Mouse (Mus musculus): ENCODE results near the gene Col13a1. TPM values are rescaled to one million over a fixed set of nuclear protein-coding genes. Genes with fewer than 3 reads are reported as not detected.

The Col13a1 gene
- 2.5 and 3.1 TPM in 2 replicates for polyA plus RNA-seq (2015; fragmentation: Nextera tagmentation; extraction: Ambion mirVana)

DNA sequence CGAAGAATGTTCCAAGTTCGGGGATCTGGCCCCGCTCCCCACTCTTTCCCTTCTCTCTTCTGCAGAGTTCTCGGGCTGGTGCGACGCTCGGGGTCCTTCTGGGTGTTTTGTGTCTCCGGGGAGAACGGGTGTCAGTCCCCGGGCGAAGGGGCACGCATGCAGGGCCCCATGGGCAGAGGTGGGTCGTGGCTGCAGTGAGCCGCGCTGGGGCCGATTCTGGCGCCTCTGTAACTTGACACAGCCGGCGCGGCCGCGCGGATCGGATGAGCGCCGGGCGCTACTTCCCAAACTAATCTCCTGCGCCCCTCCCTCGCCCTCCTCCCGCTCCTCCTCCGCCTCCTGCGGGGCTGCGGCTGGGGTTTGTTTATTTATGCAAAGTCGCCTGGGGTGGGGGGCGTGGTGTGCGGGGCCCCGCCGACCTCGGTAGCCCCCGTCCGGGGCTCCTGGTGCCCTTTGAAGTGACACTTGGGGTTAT is at the start of gene Col13a1:
TSS of gene Col13a1 (minus strand) at position 243 of the 475 bp plus-strand sequence.
- peaks cover 69% of the 10 kb centered on the region for H3K27me3 ChIP-seq
- H3K4me2 ChIP-seq = peak within 1 kb of the TSS; percentile 80
- H3K9me3 ChIP-seq = no peaks in the 10 kb centered on the region
- peak within 1 kb of the TSS; percentile 41 for H3K4me3 ChIP-seq
- WGBS = under 1% methylated on average over 41 of the region's 41 CpGs
- H3K9ac ChIP-seq = peak within 1 kb of the TSS; percentile 35; the same call in 1 of the 2 replicates
- ATAC-seq (ENCODE audit: low FRiP score, low read depth) = no peak
- H3K27ac ChIP-seq (replicated peaks) = no peak within 1 kb of the TSS
- H3K36me3 ChIP-seq = no peaks in the 10 kb centered on the region
- H3K4me1 ChIP-seq (replicated peaks) = peaks cover 21% of the 10 kb centered on the region

DNA sequence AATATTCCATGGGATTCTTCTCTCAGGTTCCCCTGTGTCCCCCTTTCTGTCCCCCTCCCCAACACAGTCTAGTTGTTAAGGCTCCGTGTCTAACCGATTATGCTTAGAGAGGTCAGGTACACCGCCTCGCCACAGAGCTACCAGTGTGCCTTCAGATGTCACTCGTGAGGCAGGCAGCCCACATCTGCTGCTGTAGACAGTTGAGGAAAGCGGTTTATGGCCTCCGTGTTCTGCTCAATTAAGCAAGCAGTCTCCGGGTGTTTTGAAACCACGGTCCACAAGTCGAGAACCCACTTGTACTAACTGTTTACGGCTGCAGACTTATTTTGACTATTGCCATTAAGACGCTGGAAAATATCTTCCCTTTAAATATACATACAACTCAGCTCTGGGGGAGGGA is 48.8 kb upstream of the Col13a1 start:
- H3K9ac ChIP-seq = no peak overlapping the region
- no peaks in the 10 kb centered on the region; the same call in 1 of the 2 replicates for H3K4me1 ChIP-seq (replicated peaks)
- no peak overlapping the region for H3K27ac ChIP-seq (replicated peaks)
- no peak for ATAC-seq (ENCODE audit: low FRiP score, low read depth)
- 51% methylated on average over 12 of the region's 12 CpGs for WGBS
- no peaks in the 10 kb centered on the region for H3K27me3 ChIP-seq
- no peak overlapping the region for H3K4me2 ChIP-seq
- no peaks in the 10 kb centered on the region for H3K36me3 ChIP-seq
- no peak overlapping the region for H3K4me3 ChIP-seq
- H3K9me3 ChIP-seq = no peaks in the 10 kb centered on the region

DNA sequence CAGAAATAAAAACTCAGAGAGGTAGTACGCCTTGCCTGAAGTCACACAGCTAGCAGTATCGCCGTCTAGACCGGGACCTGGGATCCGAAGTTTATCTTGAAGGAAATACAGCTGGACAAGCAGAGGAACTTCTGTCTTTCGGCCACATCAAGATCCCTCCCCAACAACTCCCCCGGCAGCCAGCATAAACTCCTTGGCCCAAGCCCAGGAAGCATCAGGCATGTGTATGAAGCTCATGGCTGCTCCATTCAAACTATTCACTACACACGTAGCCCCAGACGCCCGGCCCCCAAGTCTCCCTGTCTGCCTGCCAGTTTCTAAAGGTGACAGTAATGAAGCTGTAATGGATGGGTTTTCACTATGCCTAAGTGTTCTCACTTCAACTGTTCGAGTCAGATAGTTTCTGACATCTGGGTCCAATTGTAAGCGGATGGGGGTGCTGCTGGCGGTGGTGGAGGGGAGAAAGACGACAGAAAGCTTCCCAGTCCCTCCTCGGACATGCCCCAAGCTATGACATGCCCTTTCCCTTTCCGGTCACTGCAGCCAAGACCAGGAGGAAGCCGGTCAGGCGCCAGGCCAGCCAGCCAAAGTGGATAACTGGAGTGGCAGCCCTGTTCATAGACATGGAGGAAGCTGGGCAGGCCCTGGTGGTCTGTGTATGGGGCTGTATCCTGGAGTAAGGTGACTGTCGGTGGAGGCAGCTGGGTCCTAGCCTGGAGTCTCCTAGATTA is 45.1 kb upstream of the Col13a1 start:
- WGBS = 53% methylated on average over 19 of the region's 19 CpGs
- Histone ChIP-seq H3K4me3 (no peak overlapping the region), H3K36me3 (no peaks in the 10 kb centered on the region), H3K9ac (no peak overlapping the region), H3K27ac (replicated peaks) (no peak overlapping the region), H3K9me3 (no peaks in the 10 kb centered on the region), H3K4me1 (replicated peaks) (no peaks in the 10 kb centered on the region; the same call in 1 of the 2 replicates), H3K4me2 (no peak overlapping the region), H3K27me3 (no peaks in the 10 kb centered on the region; the same call in 1 of the 2 replicates)
- ATAC-seq (ENCODE audit: low FRiP score, low read depth) = 0 out of 2 replicates have a peak, but pooled peaks have one; percentile 27

DNA sequence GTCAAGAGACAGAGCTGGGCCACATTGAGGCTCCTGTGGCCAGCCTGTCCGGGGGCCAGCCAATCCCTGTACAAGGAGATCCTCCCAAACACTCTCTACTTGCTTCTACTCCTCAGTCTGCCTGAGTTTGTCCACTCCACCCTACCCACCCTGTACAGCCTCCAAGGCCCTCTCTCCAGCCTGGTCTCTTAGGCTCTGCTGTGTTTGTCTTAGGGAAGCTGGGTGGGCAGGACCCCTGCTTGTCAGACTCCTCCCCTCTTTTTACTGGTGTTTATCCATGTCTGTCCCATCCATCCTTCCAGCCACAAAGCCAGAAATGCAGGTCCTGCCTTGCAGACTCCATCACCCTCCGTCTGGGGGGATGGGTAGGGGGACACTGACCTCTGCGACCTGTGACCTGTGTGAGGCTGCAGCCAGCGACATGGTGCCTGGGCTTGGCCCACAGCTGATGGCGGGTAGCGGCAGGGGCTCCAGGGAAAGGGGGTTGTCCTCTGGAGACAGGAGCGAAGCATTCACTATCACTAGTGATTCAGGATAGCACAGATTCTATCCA is 41.2 kb upstream of the Col13a1 start:
- 15% methylated on average over 7 of the region's 7 CpGs for WGBS
- no peak overlapping the region for H3K27ac ChIP-seq (replicated peaks)
- H3K4me2 ChIP-seq = no peak overlapping the region
- no peaks in the 10 kb centered on the region for H3K9me3 ChIP-seq
- ATAC-seq (ENCODE audit: low FRiP score, low read depth) = no peak
- H3K27me3 ChIP-seq = no peaks in the 10 kb centered on the region; the same call in 1 of the 2 replicates
- no peaks in the 10 kb centered on the region for H3K36me3 ChIP-seq
- no peak overlapping the region for H3K4me3 ChIP-seq
- peaks cover 9% of the 10 kb centered on the region; the same call in 1 of the 2 replicates for H3K4me1 ChIP-seq (replicated peaks)
- H3K9ac ChIP-seq = no peak overlapping the region

DNA sequence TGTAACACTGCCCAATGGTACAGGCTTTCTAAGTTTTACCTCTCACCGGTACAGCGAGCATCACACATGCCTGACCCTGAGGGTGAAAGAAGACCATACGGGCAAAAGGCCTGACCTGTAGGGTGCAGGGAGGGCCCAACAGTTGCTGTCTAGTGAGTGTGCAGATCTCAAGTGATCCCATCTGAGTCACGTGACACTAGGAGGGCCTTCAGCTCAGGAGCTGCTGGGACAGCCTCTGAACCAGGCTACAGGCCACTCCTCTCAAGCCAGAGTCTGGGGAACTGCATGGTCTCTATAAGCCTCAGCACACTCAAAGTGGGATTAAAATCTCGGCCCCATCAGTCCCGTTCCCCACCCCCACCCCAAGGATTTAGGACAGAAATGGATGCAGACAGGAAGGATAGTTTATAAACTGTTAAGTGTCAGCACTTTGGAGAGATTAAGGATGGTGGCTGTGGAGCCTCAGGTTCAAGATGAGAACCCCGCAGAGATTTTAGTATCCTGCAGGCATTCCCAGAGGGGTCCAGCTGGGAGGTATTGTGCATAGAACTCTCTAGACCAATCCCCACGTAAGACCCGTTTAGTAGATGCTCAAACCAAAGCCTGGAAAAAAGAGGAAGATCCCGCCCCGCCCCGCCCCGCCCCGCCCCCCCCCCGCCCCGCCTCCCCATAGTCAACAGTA is 40.6 kb upstream of the Col13a1 start:
- no peak for ATAC-seq (ENCODE audit: low FRiP score, low read depth)
- Histone ChIP-seq H3K9me3 (no peaks in the 10 kb centered on the region), H3K4me3 (no peak overlapping the region), H3K27ac (replicated peaks) (no peak overlapping the region), H3K4me1 (replicated peaks) (peaks cover 9% of the 10 kb centered on the region; the same call in 1 of the 2 replicates), H3K36me3 (no peaks in the 10 kb centered on the region), H3K9ac (no peak overlapping the region), H3K4me2 (no peak overlapping the region), H3K27me3 (no peaks in the 10 kb centered on the region; the same call in 1 of the 2 replicates)
- 20% methylated on average over 16 of the region's 16 CpGs for WGBS

DNA sequence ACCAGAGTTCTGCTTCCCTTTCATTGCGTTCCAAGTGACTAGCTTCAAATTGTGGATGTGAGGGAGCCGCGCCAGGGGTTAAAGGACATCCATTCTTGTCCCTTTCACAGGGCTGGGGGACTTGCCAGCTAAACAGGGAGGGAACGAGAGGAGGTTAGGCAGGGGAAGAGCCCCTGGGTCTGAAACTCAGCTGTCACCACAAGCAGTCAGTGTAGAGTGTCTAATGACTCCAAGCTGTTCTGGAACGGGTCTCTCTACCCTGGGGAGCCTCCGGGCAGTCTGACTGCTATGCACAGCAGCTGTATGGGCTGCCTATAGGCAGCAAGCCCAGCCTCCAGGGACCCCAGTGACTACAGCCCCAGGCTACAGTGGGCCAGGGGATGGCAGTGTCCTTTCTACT is 38.0 kb upstream of the Col13a1 start:
- no peak overlapping the region for H3K27ac ChIP-seq (replicated peaks)
- no peaks in the 10 kb centered on the region; the same call in 1 of the 2 replicates for H3K27me3 ChIP-seq
- H3K4me1 ChIP-seq (replicated peaks) = 0 out of 2 replicates have a peak, but pooled peaks cover 9% of the 10 kb centered on the region
- no peak overlapping the region for H3K4me3 ChIP-seq
- H3K4me2 ChIP-seq = no peak overlapping the region
- no peaks in the 10 kb centered on the region for H3K9me3 ChIP-seq
- peak; percentile 65; the same call in 1 of the 2 replicates for ATAC-seq (ENCODE audit: low FRiP score, low read depth)
- no peaks in the 10 kb centered on the region for H3K36me3 ChIP-seq
- 22% methylated on average over 6 of the region's 6 CpGs for WGBS
- H3K9ac ChIP-seq = no peak overlapping the region

DNA sequence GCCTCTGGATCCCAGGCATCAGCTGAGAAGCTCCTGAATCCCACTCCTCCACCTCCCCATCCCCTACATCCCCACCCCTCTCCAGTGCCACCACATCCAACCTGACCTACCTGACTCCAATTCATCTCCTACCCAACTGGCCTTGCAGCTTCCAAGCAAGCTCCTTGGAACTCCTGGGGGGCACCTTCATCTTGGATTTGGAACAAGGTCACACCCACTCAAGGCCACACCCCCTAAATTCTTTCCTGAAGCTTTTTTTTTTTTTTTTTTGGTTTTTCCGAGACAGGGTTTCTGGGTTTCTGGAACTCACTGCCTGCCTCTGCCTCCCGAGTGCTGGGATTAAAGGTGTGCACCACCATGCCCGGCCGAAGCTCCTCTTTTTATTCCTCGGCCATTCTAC is 34.3 kb upstream of the Col13a1 start:
- H3K4me3 ChIP-seq = no peak overlapping the region
- 0 out of 2 replicates have a peak, but pooled peaks cover 9% of the 10 kb centered on the region for H3K4me1 ChIP-seq (replicated peaks)
- H3K27ac ChIP-seq (replicated peaks) = no peak overlapping the region
- no peak for ATAC-seq (ENCODE audit: low FRiP score, low read depth)
- no peak overlapping the region for H3K9ac ChIP-seq
- no peak overlapping the region for H3K4me2 ChIP-seq
- no peaks in the 10 kb centered on the region for H3K36me3 ChIP-seq
- WGBS = 95% methylated on average over 5 of the region's 5 CpGs
- no peaks in the 10 kb centered on the region for H3K9me3 ChIP-seq
- H3K27me3 ChIP-seq = no peaks in the 10 kb centered on the region

DNA sequence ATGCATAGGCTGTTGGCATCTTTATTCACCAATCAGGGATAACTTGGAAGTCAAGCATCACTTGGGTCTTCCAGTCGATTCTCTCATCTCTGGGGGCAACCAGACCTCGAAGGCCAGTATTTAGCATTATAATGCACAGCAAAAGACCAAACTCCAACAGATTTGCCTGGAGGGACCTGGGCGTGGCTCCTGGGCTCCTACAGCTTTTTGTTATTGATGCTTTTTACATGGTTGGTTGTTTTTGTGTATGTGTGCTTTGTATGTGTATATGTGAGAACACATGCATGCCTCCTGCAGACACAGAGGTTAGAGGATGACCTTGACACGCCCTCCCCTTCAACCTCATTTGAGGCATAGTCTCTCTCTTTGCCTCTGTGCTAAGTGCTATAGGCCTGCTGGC is 33.5 kb upstream of the Col13a1 start:
- 79% methylated on average over 4 of the region's 4 CpGs for WGBS
- no peak for ATAC-seq (ENCODE audit: low FRiP score, low read depth)

DNA sequence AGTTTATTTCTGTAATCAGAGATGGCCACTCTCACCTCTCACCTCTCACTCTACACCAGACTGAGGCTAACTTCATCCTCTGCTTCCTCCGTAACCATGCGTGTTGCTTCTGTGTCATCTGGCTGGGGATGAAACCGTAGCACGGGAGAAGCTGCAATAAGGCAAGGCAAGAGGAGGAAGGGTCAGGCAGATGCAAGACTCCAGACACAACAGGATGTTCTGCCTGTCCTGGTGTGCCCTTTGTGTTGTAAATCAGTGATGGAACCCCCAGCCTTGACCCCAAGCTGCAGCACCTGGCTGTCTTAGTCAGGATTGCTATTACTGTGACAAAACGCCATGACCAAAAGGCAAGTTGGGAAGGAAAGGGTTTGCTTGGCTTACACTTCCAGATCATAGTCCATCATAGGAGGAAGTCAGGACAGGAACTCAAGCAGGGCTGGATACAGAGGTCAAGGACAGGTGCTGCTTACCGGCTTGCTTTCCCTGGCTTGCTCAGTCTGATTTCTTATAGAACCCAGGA is 31.1 kb upstream of the Col13a1 start:
- Histone ChIP-seq H3K4me1 (replicated peaks) (no peaks in the 10 kb centered on the region), H3K9me3 (no peaks in the 10 kb centered on the region), H3K27me3 (no peaks in the 10 kb centered on the region), H3K27ac (replicated peaks) (no peak overlapping the region), H3K36me3 (no peaks in the 10 kb centered on the region), H3K4me3 (no peak overlapping the region), H3K9ac (no peak overlapping the region), H3K4me2 (no peak overlapping the region)
- 77% methylated on average over 6 of the region's 6 CpGs for WGBS
- ATAC-seq (ENCODE audit: low FRiP score, low read depth) = no peak

More for the DNA sequence above, 33.5 kb upstream of the Col13a1 start:
- H3K4me1 ChIP-seq (replicated peaks) = 0 out of 2 replicates have a peak, but pooled peaks cover 6% of the 10 kb centered on the region
- no peaks in the 10 kb centered on the region for H3K9me3 ChIP-seq
- H3K4me3 ChIP-seq = no peak overlapping the region
- H3K9ac ChIP-seq = no peak overlapping the region
- no peak overlapping the region for H3K27ac ChIP-seq (replicated peaks)
- no peaks in the 10 kb centered on the region for H3K36me3 ChIP-seq
- H3K4me2 ChIP-seq = no peak overlapping the region
- no peaks in the 10 kb centered on the region for H3K27me3 ChIP-seq

DNA sequence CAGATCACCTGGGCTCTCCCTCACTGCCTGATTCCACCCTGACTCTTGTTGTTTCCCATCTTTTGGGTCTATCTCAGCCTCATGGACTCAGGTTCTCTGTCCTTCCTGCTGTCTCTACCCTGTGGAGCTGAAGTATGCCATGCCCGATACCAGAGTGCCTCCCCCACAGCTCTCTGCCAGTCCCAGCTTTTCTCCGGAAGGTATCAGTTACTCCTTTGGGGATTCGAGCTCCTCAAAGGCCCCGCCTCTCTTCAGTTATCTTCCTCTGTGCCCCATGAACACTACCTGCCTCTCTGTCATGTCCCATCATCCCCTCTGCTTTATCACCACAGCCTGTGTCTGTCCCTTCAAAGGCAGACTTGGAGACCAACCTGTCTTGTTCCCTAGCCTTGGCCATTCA is 29.1 kb upstream of the Col13a1 start:
- Histone ChIP-seq H3K36me3 (no peaks in the 10 kb centered on the region), H3K27me3 (no peaks in the 10 kb centered on the region), H3K4me3 (no peak overlapping the region), H3K27ac (replicated peaks) (no peak overlapping the region), H3K9ac (no peak overlapping the region), H3K9me3 (no peaks in the 10 kb centered on the region), H3K4me2 (no peak overlapping the region), H3K4me1 (replicated peaks) (no peaks in the 10 kb centered on the region)
- no peak for ATAC-seq (ENCODE audit: low FRiP score, low read depth)
- WGBS = 86% methylated on average over 4 of the region's 4 CpGs

DNA sequence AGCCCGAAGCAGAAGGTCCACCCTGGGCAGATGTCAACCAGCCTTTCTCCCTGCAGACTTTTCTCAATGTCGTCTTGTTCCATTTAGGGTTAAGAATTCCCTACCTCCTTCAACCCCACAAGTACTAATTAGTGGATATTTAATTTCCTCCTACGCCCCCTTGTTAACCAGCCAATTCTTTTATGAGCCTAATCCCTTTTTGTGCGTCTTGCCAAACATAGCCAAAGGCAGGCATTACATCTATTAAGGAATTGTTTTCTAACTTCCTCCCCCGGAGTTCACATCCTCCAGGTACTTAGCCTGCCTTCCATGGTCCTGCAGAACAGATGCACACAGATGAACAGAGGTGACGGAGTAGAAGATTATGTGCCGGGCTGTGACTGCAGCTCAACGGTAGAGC is 27.5 kb upstream of the Col13a1 start:
- ATAC-seq (ENCODE audit: low FRiP score, low read depth) = no peak
- Histone ChIP-seq H3K4me2 (no peak overlapping the region), H3K4me1 (replicated peaks) (no peaks in the 10 kb centered on the region)

DNA sequence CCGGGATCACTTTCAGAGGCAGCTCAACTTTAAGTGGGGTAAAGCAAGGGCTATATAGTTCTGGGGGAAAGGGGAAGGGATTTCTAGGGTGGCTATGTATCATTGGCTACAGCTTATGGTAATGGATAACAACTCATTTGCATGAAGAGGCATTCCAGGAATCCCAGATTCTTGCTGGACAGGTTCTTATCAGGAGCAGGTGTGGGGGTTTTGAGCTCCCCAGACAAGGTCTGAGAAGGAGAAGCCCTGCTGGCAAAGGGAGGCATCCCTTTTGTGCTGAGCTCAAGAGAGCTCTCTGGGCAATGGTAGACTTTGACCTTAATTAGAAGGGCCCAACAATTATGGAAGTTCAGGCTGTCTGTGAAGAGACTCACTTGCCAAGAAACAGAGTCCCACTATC is 21.3 kb upstream of the Col13a1 start:
- Histone ChIP-seq H3K4me3 (no peak overlapping the region), H3K27ac (replicated peaks) (no peak overlapping the region), H3K9ac (no peak overlapping the region), H3K36me3 (no peaks in the 10 kb centered on the region), H3K27me3 (no peaks in the 10 kb centered on the region), H3K4me1 (replicated peaks) (no peaks in the 10 kb centered on the region), H3K9me3 (no peaks in the 10 kb centered on the region), H3K4me2 (no peak overlapping the region)
- no peak for ATAC-seq (ENCODE audit: low FRiP score, low read depth)
- 84% methylated on average over 1 of the region's 1 CpGs for WGBS

More for the DNA sequence above, 27.5 kb upstream of the Col13a1 start:
- 83% methylated on average over 8 of the region's 8 CpGs for WGBS
- Histone ChIP-seq H3K9ac (no peak overlapping the region), H3K36me3 (no peaks in the 10 kb centered on the region), H3K4me3 (no peak overlapping the region), H3K27ac (replicated peaks) (no peak overlapping the region), H3K9me3 (no peaks in the 10 kb centered on the region), H3K27me3 (no peaks in the 10 kb centered on the region)

Data from hindbrain, embryonic 15.5 days (tissue).